8 mouse cellular contexts compared by ENCODE assay signal in genomic region chr11:49653079-49653408, GRCm38 (mm10). TPM values are rescaled to one million over a fixed set of nuclear protein-coding genes. Genes with fewer than 3 reads are reported as not detected.
DNase-seq lines count a peak whose midpoint lies in the region; ATAC-seq and TF ChIP-seq lines count a peak whose summit lies in the region.

No protein-coding gene starts in this region.

- TF ChIP-seq CTCF in lung, postnatal 0 days (IDR thresholded peaks at IDR 0.05), result no peak

- peaks cover 3% of the 10 kb centered on the region; the same call in 1 of the 2 replicates for H3K4me1 ChIP-seq in lung, postnatal 0 days (ENCODE audit: insufficient read depth, low read depth, low read length)
- H3K4me1 ChIP-seq in forebrain, embryonic 14.5 days (ENCODE audit: control insufficient read depth, insufficient read depth, low read length), result 0 out of 2 replicates have a peak, but pooled peaks cover 2% of the 10 kb centered on the region
- H3K4me1 ChIP-seq in limb, embryonic 13.5 days, result peaks cover 18% of the 10 kb centered on the region
- no peaks in the 10 kb centered on the region for H3K4me1 ChIP-seq in stomach, embryonic 16.5 days (ENCODE audit: control insufficient read depth, insufficient read depth, low read length)

- no peaks in the 10 kb centered on the region for H3K27me3 ChIP-seq in lung, postnatal 0 days (replicated peaks; ENCODE audit: insufficient read depth, low read length)
- no peaks in the 10 kb centered on the region for H3K27me3 ChIP-seq in forebrain, embryonic 14.5 days (replicated peaks; ENCODE audit: control insufficient read depth, insufficient read depth, low read length)
- no peaks in the 10 kb centered on the region for H3K27me3 ChIP-seq in limb, embryonic 13.5 days
- H3K27me3 ChIP-seq in stomach, embryonic 16.5 days (ENCODE audit: control insufficient read depth, insufficient read depth, low read length), result no peaks in the 10 kb centered on the region

- H3K4me2 ChIP-seq in lung, postnatal 0 days (replicated peaks; ENCODE audit: low read depth, low read length), result 0 out of 2 replicates have a peak overlapping the region, but pooled peaks have one; percentile 17
- peak overlapping the region; percentile 24; the same call in 1 of the 2 replicates for H3K4me2 ChIP-seq in forebrain, embryonic 14.5 days (ENCODE audit: low read length)
- H3K4me2 ChIP-seq in limb, embryonic 13.5 days (replicated peaks), result peak overlapping the region; percentile 46
- peak overlapping the region; percentile 42 for H3K4me2 ChIP-seq in stomach, embryonic 16.5 days (ENCODE audit: low read depth, low read length)

- H3K36me3 ChIP-seq in lung, postnatal 0 days (ENCODE audit: insufficient read depth, low read length), result no peaks in the 10 kb centered on the region
- H3K36me3 ChIP-seq in forebrain, embryonic 14.5 days (ENCODE audit: control insufficient read depth, insufficient read depth, low read length), result no peaks in the 10 kb centered on the region
- no peaks in the 10 kb centered on the region for H3K36me3 ChIP-seq in limb, embryonic 13.5 days
- no peaks in the 10 kb centered on the region for H3K36me3 ChIP-seq in stomach, embryonic 16.5 days (ENCODE audit: control insufficient read depth, insufficient read depth, low read length)

- H3K4me3 ChIP-seq in lung, postnatal 0 days (ENCODE audit: low read depth, low read length), result no peak overlapping the region
- H3K4me3 ChIP-seq in forebrain, embryonic 14.5 days (ENCODE audit: low read depth, low read length), result no peak overlapping the region
- H3K4me3 ChIP-seq in limb, embryonic 13.5 days, result no peak overlapping the region
- H3K4me3 ChIP-seq in stomach, embryonic 16.5 days (replicated peaks; ENCODE audit: low read length), result peak overlapping the region; percentile 20; the same call in 1 of the 2 replicates

- no peak overlapping the region for H3K27ac ChIP-seq in lung, postnatal 0 days (ENCODE audit: low read length)
- H3K27ac ChIP-seq in forebrain, embryonic 14.5 days (ENCODE audit: low read depth, low read length), result no peak overlapping the region
- H3K27ac ChIP-seq in limb, embryonic 13.5 days, result no peak overlapping the region
- no peak overlapping the region for H3K27ac ChIP-seq in stomach, embryonic 16.5 days (ENCODE audit: low read length)

- WGBS in lung, postnatal 0 days, result 27% methylated on average over 11 of the region's 11 CpGs
- WGBS in forebrain, embryonic 14.5 days, result 42% methylated on average over 11 of the region's 11 CpGs
- 42% methylated on average over 11 of the region's 11 CpGs for WGBS in limb, embryonic 13.5 days
- 32% methylated on average over 11 of the region's 11 CpGs for WGBS in stomach, embryonic 16.5 days

- ATAC-seq in lung, postnatal 0 days, result peak; percentile 47
- peak; percentile 27 for ATAC-seq in forebrain, embryonic 14.5 days
- ATAC-seq in limb, embryonic 13.5 days (ENCODE audit: low FRiP score, low read depth), result no peak; the same call in 1 of the 2 replicates
- ATAC-seq in stomach, embryonic 16.5 days (ENCODE audit: insufficient read depth, low FRiP score), result no peak

- H3K9me3 ChIP-seq in lung, postnatal 0 days (ENCODE audit: low read length), result no peaks in the 10 kb centered on the region
- H3K9me3 ChIP-seq in forebrain, embryonic 14.5 days (replicated peaks; ENCODE audit: control insufficient read depth, low read length), result no peaks in the 10 kb centered on the region
- H3K9me3 ChIP-seq in limb, embryonic 13.5 days, result no peaks in the 10 kb centered on the region
- no peaks in the 10 kb centered on the region for H3K9me3 ChIP-seq in stomach, embryonic 16.5 days (replicated peaks; ENCODE audit: control insufficient read depth, low read length)

- no peak overlapping the region for H3K9ac ChIP-seq in lung, postnatal 0 days (replicated peaks; ENCODE audit: low read depth)
- H3K9ac ChIP-seq in forebrain, embryonic 14.5 days (ENCODE audit: low read length), result no peak overlapping the region
- H3K9ac ChIP-seq in limb, embryonic 13.5 days, result no peak overlapping the region
- no peak overlapping the region for H3K9ac ChIP-seq in stomach, embryonic 16.5 days (ENCODE audit: low read length)

- DNase-seq in lung, postnatal 0 days (ENCODE audit: low spot score), result no peak
- no peak for DNase-seq in lung, postnatal 4 days
- no peak for DNase-seq in forebrain, embryonic 14.5 days (ENCODE audit: low spot score)
- no peak for DNase-seq in right cerebral cortex, postnatal 36 days (ENCODE audit: low spot score in 2 of 2)
- DNase-seq in kidney, adult 9 months, result no peak
- DNase-seq in spleen, postnatal 10 days (ENCODE audit: low spot score in 2 of 2), result no peak

- no peak for TF ChIP-seq EP300 in lung, postnatal 0 days (IDR thresholded peaks at IDR 0.05)

RNA-seq across cellular contexts. Expression of gene Scgb3a1, which starts 10.4 kb away (rescaled TPM):
- 261 and 341 TPM in 2 replicates for polyA plus RNA-seq in lung, postnatal 0 days (2015; fragmentation: Nextera tagmentation; extraction: Ambion mirVana)
- polyA plus RNA-seq in forebrain, embryonic 14.5 days (2014; fragmentation: Nextera tagmentation; extraction: Ambion mirVana), result not detected in 2 replicates
- polyA plus RNA-seq in limb, embryonic 13.5 days (2015; fragmentation: Nextera tagmentation; extraction: Ambion mirVana), result not detected in 2 replicates
- not detected in 2 replicates for polyA plus RNA-seq in stomach, embryonic 16.5 days (2015; fragmentation: Nextera tagmentation; extraction: Ambion mirVana)

RNA-seq across cellular contexts. Expression of gene Flt4, which starts 44.0 kb away (rescaled TPM):
- 9.7 and 9.8 TPM in 2 replicates for polyA plus RNA-seq in lung, postnatal 0 days (2015; fragmentation: Nextera tagmentation; extraction: Ambion mirVana)
- 1.8 TPM in 2 replicates for polyA plus RNA-seq in forebrain, embryonic 14.5 days (2014; fragmentation: Nextera tagmentation; extraction: Ambion mirVana)
- polyA plus RNA-seq in limb, embryonic 13.5 days (2015; fragmentation: Nextera tagmentation; extraction: Ambion mirVana), result 4.2 and 4.3 TPM in 2 replicates
- polyA plus RNA-seq in stomach, embryonic 16.5 days (2015; fragmentation: Nextera tagmentation; extraction: Ambion mirVana), result 5.5 and 5.8 TPM in 2 replicates

RNA-seq across cellular contexts. Expression of gene Cnot6, which starts 59.5 kb away (rescaled TPM):
- 36.0 and 40.6 TPM in 2 replicates for polyA plus RNA-seq in lung, postnatal 0 days (2015; fragmentation: Nextera tagmentation; extraction: Ambion mirVana)
- 56.3 and 58.8 TPM in 2 replicates for polyA plus RNA-seq in forebrain, embryonic 14.5 days (2014; fragmentation: Nextera tagmentation; extraction: Ambion mirVana)
- 62.0 and 64.8 TPM in 2 replicates for polyA plus RNA-seq in limb, embryonic 13.5 days (2015; fragmentation: Nextera tagmentation; extraction: Ambion mirVana)
- 30.9 and 33.7 TPM in 2 replicates for polyA plus RNA-seq in stomach, embryonic 16.5 days (2015; fragmentation: Nextera tagmentation; extraction: Ambion mirVana)

Comparison
In these comparisons a context has a peak if more than half of its experiments do, and no peak if none do; other contexts are left out.
1. ATAC-seq: peak in lung, postnatal 0 days (single experiment) and forebrain, embryonic 14.5 days (single experiment); none in limb, embryonic 13.5 days (single experiment) and stomach, embryonic 16.5 days (single experiment).
2. RNA of gene Scgb3a1, which starts 10.4 kb away (polyA plus RNA-seq): 261 to 341 TPM in lung, postnatal 0 days; not detected in forebrain, embryonic 14.5 days, not detected in limb, embryonic 13.5 days and not detected in stomach, embryonic 16.5 days; every median in the first group is over 100 times any median in the second.
3. Peak in every context shown above with its lines, with median percentiles within 50 percentile points of each other: H3K4me2 ChIP-seq.